Mouse (Mus musculus) heart, postnatal 0 days (tissue): ENCODE data around the gene Stmnd1. TPM values are rescaled to one million over a fixed set of nuclear protein-coding genes. Genes with fewer than 3 reads are reported as not detected.
A peak's percentile ranks its signal among the peaks of the same experiment; 100 is the strongest.

Source experiments
- ATAC-seq: fragments of 200-750 bp; cut with Nextera tagmentation; 2 replicates; pipeline ENCODE4 v1.8.0; 2017; ENCODE audit warnings: low read depth, moderate number of reproducible peaks, moderate library complexity; ENCODE audit not compliant: insufficient read depth
- DNase-seq: peaks from one replicate; pipeline ENCODE4 v3.0.0-alpha.2; 2016; ENCODE audit warnings: low spot score
- H3K27ac ChIP-seq: fragments of 300-500 bp; sonication (generic); 2 replicates; pipeline ENCODE4 v1.5.1; 2014; ENCODE audit warnings: low read depth, mild to moderate bottlenecking
- H3K27me3 ChIP-seq: fragments of 300-500 bp; sonication (generic); 2 replicates; pipeline ENCODE4 v1.6.1; 2014; ENCODE audit warnings: low read length, mixed read lengths; ENCODE audit not compliant: control insufficient read depth, insufficient read depth
- H3K36me3 ChIP-seq: fragments of 300-500 bp; sonication (generic); replicated peaks from 2 replicates; pipeline ENCODE4 v1.6.1; 2014; ENCODE audit warnings: low read length, mixed read lengths; ENCODE audit not compliant: control insufficient read depth, insufficient read depth
- H3K4me1 ChIP-seq: fragments of 300-500 bp; sonication (generic); 2 replicates; pipeline ENCODE4 v1.6.1; 2014; ENCODE audit warnings: antibody characterized with exemption; ENCODE audit not compliant: control insufficient read depth, insufficient read depth
- H3K4me2 ChIP-seq: fragments of 300-500 bp; sonication (generic); 2 replicates; pipeline ENCODE4 v1.6.1; 2014; ENCODE audit warnings: low read depth, mild to moderate bottlenecking, low read length, moderate library complexity
- H3K4me3 ChIP-seq: fragments of 300-500 bp; sonication (generic); 2 replicates; pipeline ENCODE4 v1.5.1; 2014; ENCODE audit warnings: low read depth, low read length
- H3K9ac ChIP-seq: fragments of 300-500 bp; sonication (generic); replicated peaks from 2 replicates; pipeline ENCODE4 v1.6.1; 2014; ENCODE audit warnings: low read depth, low read length, mixed read lengths
- H3K9me3 ChIP-seq: fragments of 300-500 bp; sonication (generic); replicated peaks from 2 replicates; pipeline ENCODE4 v1.6.1; 2016; ENCODE audit warnings: low read length; ENCODE audit not compliant: control insufficient read depth
- CTCF ChIP-seq: IDR thresholded peaks from 2 replicates; pipeline ENCODE4 v1.5.1; 2016; ENCODE audit warnings: antibody characterized with exemption, control low read depth, low read depth
- EP300 ChIP-seq: IDR thresholded peaks from 2 replicates; pipeline ENCODE4 v1.6.1; 2016; ENCODE audit warnings: antibody characterized with exemption, low read depth
- WGBS: fragments of 180-500 bp; shearing (Covaris S2); extraction: QIAGEN DNeasy Blood & Tissue Kit; methylation state at CpG from one replicate; pipeline ENCODE4 v1.1.7; 2014; 5-methylcytosine and 5-hydroxymethylcytosine counted together
- polyA plus RNA-seq: library from polyadenylated mRNA; unstranded; fragments of >200 nt; fragmentation: Nextera tagmentation; extraction: Ambion mirVana; gene quantifications from 2 replicates; pipeline ENCODE4 v1.2.1, GENCODE M21; 2015
- total RNA-seq: library from RNA; depleted of rRNA; stranded (reverse); fragments of >200 nt; gene quantifications from 2 replicates; pipeline ENCODE4 v1.2.3, GENCODE M21; 2014; ENCODE audit warnings: low replicate concordance

Gene Stmnd1
- total and polyA plus RNA-seq, 2 experiments from 2014 or later = 0.52 TPM; not detected in 1

DNA sequence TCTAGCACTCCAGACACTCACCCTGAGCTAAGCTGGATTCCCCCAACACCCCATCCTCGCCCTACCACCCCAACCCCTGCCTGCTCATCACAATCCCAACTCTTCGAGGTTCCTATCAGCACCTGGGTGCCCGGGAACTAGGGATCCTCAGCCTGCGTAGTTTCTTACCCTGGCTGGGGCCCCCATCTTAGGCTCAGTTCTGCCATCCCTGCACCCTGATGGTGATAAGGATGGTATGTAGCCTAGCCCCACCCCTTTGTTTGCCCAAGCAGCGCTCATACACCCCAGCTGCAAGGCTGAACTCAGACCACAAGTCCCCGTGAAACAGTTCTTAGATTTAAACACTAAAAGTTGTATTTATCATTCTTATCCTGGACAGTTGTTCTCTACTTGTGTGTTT lies 17.9 kb upstream of the Stmnd1 start:
- no peaks in the 10 kb centered on the region for H3K27me3 ChIP-seq
- H3K27ac ChIP-seq = no peak overlapping the region
- no peak overlapping the region for H3K4me2 ChIP-seq
- no peaks in the 10 kb centered on the region for H3K36me3 ChIP-seq
- no peak overlapping the region for H3K9ac ChIP-seq
- no peaks in the 10 kb centered on the region for H3K9me3 ChIP-seq
- H3K4me1 ChIP-seq = no peaks in the 10 kb centered on the region; the same call in 1 of the 2 replicates
- no peak for TF ChIP-seq CTCF
- no peak for TF ChIP-seq EP300
- WGBS = 43% methylated on average over 6 of the region's 6 CpGs
- no peak overlapping the region for H3K4me3 ChIP-seq
- no peak for DNase-seq
- ATAC-seq = no peak

DNA sequence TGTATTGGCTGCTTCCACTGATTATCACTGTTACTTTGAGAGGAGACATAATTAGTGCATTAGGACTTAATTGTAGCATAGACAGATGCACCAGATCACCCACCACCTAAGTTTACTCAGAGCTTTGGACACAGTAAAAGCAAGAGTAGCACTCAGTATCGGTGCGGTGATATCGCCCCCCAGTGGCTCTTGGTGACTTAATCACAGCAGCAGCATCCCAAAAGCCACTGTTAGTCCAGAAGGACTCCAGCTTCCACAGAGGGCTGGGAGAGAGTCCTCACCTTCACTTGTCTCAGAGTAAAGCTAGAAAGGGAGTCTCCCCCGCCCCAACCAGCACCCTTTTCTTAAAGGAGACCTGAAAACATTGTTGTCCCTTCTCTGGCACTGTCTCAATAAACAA lies 15.7 kb upstream of the Stmnd1 start:
- no peak overlapping the region for H3K4me3 ChIP-seq
- no peaks in the 10 kb centered on the region for H3K9me3 ChIP-seq
- no peak overlapping the region for H3K4me2 ChIP-seq
- DNase-seq (peak; percentile 72), ATAC-seq (peak; percentile 81)
- H3K36me3 ChIP-seq = no peaks in the 10 kb centered on the region
- WGBS = 9% methylated on average over 4 of the region's 4 CpGs
- peak; percentile 81 for TF ChIP-seq CTCF
- TF ChIP-seq EP300 = no peak
- no peak overlapping the region for H3K9ac ChIP-seq
- no peaks in the 10 kb centered on the region for H3K27me3 ChIP-seq
- no peak overlapping the region for H3K27ac ChIP-seq
- H3K4me1 ChIP-seq = no peaks in the 10 kb centered on the region; the same call in 1 of the 2 replicates

DNA sequence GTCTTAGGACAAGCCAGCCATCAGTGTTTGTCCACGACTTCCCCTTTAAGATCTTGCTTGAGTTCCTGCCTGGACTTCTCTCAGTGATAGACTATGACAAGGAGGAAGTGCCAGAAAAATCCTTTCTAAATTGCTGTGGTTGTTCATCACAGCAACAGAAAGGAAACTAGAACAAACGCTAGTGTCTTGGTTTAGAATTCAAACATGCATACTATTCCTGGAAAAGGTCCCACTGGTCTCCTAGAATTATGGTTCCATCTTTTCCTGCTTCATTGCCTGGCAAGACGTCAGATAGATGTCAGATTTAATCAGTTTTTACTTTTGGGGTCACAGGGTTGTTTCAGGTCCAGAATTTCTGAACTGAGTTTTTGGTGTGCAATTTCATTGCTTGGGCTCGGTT lies 14.0 kb upstream of the Stmnd1 start:
- TF ChIP-seq EP300 (no peak), CTCF (no peak)
- ATAC-seq (no peak), DNase-seq (no peak)
- Histone ChIP-seq H3K9me3 (no peaks in the 10 kb centered on the region), H3K27ac (no peak overlapping the region), H3K4me1 (no peaks in the 10 kb centered on the region; the same call in 1 of the 2 replicates), H3K27me3 (no peaks in the 10 kb centered on the region), H3K4me3 (no peak overlapping the region), H3K4me2 (no peak overlapping the region), H3K9ac (no peak overlapping the region), H3K36me3 (no peaks in the 10 kb centered on the region)
- WGBS = 46% methylated on average over 4 of the region's 4 CpGs

DNA sequence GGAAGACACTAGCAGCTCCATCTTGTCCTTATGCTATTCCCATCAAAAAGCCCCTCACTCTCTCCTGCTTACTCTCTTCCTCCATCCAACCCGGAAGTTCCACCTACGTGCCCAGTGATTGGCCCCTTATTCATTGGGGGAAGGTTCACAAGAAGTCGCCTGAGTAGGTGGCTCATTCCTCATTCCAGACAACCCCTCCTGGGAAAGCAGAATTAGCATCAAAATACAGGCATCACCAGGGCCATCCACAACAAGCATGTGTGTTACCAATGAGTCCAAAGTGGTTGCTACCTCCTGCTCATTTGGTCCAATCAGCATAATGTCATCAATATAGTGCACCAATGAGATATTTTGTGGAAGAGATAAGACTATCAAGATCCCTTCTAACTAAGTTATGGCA lies 12.3 kb upstream of the Stmnd1 start:
- ATAC-seq (no peak), DNase-seq (no peak)
- Histone ChIP-seq H3K4me1 (no peaks in the 10 kb centered on the region), H3K9ac (no peak overlapping the region), H3K9me3 (no peaks in the 10 kb centered on the region), H3K36me3 (no peaks in the 10 kb centered on the region), H3K4me2 (no peak overlapping the region), H3K4me3 (no peak overlapping the region), H3K27me3 (no peaks in the 10 kb centered on the region), H3K27ac (no peak overlapping the region)
- 70% methylated on average over 3 of the region's 3 CpGs for WGBS
- TF ChIP-seq CTCF (no peak), EP300 (no peak)

DNA sequence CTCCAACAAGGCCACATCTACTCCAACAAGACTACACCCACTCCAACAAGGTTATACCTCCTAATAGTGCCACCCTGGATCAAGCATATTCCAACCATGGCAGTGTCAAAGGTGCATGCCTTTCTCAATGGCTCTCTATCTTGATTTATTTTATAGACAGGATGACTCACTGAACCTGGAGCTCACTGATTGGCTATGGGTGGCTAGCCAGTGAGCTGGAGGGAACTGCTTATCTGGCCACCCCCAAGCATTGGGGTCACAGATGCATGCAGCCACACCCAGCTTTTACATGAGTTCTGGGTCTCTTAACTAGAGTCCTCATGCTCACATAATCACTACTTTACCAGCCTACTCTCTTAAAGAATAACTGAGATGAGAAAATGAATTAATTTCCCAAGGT lies 5.7 kb upstream of the Stmnd1 start:
- Histone ChIP-seq H3K27me3 (no peaks in the 10 kb centered on the region), H3K27ac (no peak overlapping the region), H3K36me3 (no peaks in the 10 kb centered on the region), H3K4me3 (no peak overlapping the region), H3K4me1 (peaks cover 10% of the 10 kb centered on the region; the same call in 1 of the 2 replicates), H3K4me2 (no peak overlapping the region), H3K9ac (no peak overlapping the region), H3K9me3 (no peaks in the 10 kb centered on the region)
- ATAC-seq (no peak), DNase-seq (no peak)
- TF ChIP-seq CTCF (no peak), EP300 (no peak)

DNA sequence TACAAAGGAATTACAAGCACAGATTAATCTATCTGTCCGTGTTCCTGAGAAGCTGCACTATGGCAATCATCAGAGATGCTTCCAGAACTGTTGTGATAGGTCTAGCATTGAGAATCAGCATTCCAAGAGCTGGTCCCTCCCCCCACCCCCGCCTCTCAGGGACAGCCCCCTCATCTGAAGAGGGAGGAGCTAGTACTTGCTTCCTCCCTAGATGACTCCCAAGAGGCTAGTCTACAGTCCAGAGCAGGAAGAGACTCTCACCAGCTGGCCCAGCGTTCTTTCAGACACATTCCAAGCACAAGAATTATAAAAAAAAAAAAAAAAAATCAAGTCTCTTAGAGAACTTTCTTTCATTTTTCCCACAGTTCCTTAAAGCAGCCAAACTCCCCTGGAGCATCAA lies 5.2 kb upstream of the Stmnd1 start:
- no peak overlapping the region; the same call in 1 of the 2 replicates for H3K4me2 ChIP-seq
- peaks cover 10% of the 10 kb centered on the region; the same call in 1 of the 2 replicates for H3K4me1 ChIP-seq
- H3K9me3 ChIP-seq = no peaks in the 10 kb centered on the region
- no peak overlapping the region for H3K9ac ChIP-seq
- 0 out of 2 replicates have a peak overlapping the region, but pooled peaks have one; percentile 47 for H3K27ac ChIP-seq
- no peak overlapping the region for H3K4me3 ChIP-seq
- DNase-seq = peak; percentile 57
- no peaks in the 10 kb centered on the region for H3K27me3 ChIP-seq
- no peaks in the 10 kb centered on the region for H3K36me3 ChIP-seq
- ATAC-seq = peak; percentile 79
- no peak for TF ChIP-seq EP300
- 26% methylated on average over 3 of the region's 3 CpGs for WGBS
